Mouse (Mus musculus): ENCODE results near the gene Hist1h2ai. TPM values are rescaled to one million over a fixed set of nuclear protein-coding genes. Genes with fewer than 3 reads are reported as not detected.
A peak's percentile ranks its signal among the peaks of the same experiment; 100 is the strongest.
"Not testable (repeated sequence)": the region's sequence is repeated elsewhere in the genome, so short reads cannot be mapped to it uniquely, and the experiment has no call there.

Hist1h2ai gene
- polyA plus RNA-seq, 1 experiment from 2014 or later: 26.6 TPM

DNA sequence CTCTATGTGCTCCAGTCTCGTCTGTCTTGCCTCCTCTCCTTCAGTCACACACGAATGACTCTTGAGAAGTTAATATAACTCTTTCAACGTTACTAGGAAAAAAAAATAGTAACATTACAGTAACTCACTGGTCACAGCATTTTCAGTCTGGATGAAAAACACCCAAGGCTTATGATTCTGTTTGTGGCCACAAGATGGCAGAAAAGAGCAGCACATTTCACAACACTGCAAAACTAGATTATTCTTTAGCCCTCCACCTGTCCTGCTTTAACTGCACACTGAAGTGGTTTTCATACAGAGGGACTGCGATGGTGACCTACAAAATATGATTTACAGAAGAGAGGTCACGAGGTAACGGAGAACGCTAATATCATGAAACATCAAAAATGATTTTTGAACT is 1.5 kb upstream of the Hist1h2ai start:
- H3K9ac ChIP-seq (replicated peaks; ENCODE audit: low read length): peak overlapping the region; percentile 73
- peak overlapping the region; percentile 86 for H3K27ac ChIP-seq (replicated peaks; ENCODE audit: low read depth, low read length)
- H3K4me2 ChIP-seq (ENCODE audit: low read depth, low read length): peak overlapping the region; percentile 70
- no peaks in the 10 kb centered on the region for H3K36me3 ChIP-seq (replicated peaks; ENCODE audit: control insufficient read depth, insufficient read depth, low read depth, low read length)
- peak overlapping the region; percentile 50 for H3K4me3 ChIP-seq (ENCODE audit: low read depth, low read length)
- H3K27me3 ChIP-seq (ENCODE audit: control insufficient read depth, insufficient read depth, low read length): no peaks in the 10 kb centered on the region
- no peaks in the 10 kb centered on the region for H3K9me3 ChIP-seq (replicated peaks; ENCODE audit: control insufficient read depth, low read length)
- DNase-seq (ENCODE audit: low spot score): peak; percentile 81
- no peaks in the 10 kb centered on the region for H3K4me1 ChIP-seq (ENCODE audit: control insufficient read depth, insufficient read depth, low read length)
- no peak for ATAC-seq (replicated peaks; ENCODE audit: insufficient number of reproducible peaks, low FRiP score, low TSS enrichment, low read depth)
- WGBS: 1% methylated on average over 7 of the region's 7 CpGs

GRCm38 (mm10) chr13:21715131-21715863 is 925 bp upstream of the Hist1h2ai start:
- Histone ChIP-seq H3K9ac (replicated peaks; ENCODE audit: low read length) (peak overlapping the region; percentile 73), H3K27me3 (ENCODE audit: control insufficient read depth, insufficient read depth, low read length) (no peaks in the 10 kb centered on the region), H3K4me1 (ENCODE audit: control insufficient read depth, insufficient read depth, low read length) (no peaks in the 10 kb centered on the region), H3K9me3 (replicated peaks; ENCODE audit: control insufficient read depth, low read length) (no peaks in the 10 kb centered on the region), H3K4me3 (ENCODE audit: low read depth, low read length) (peak overlapping the region; percentile 50), H3K4me2 (ENCODE audit: low read depth, low read length) (peak overlapping the region; percentile 70), H3K36me3 (replicated peaks; ENCODE audit: control insufficient read depth, insufficient read depth, low read depth, low read length) (no peaks in the 10 kb centered on the region), H3K27ac (replicated peaks; ENCODE audit: low read depth, low read length) (peak overlapping the region; percentile 86)
- ATAC-seq (replicated peaks; ENCODE audit: insufficient number of reproducible peaks, low FRiP score, low TSS enrichment, low read depth) (no peak), DNase-seq (ENCODE audit: low spot score) (peak; percentile 58)
- 1% methylated on average over 21 of the region's 22 CpGs for WGBS

GRCm38 (mm10) chr13:21716540-21717391 is 544 bp downstream of the Hist1h2ai start:
- H3K4me1 ChIP-seq (ENCODE audit: control insufficient read depth, insufficient read depth, low read length); H3K27me3 ChIP-seq (ENCODE audit: control insufficient read depth, insufficient read depth, low read length); H3K9me3 ChIP-seq (replicated peaks; ENCODE audit: control insufficient read depth, low read length); H3K36me3 ChIP-seq (replicated peaks; ENCODE audit: control insufficient read depth, insufficient read depth, low read depth, low read length): not testable (repeated sequence)
- peak overlapping the region; percentile 96 for H3K27ac ChIP-seq (replicated peaks; ENCODE audit: low read depth, low read length)
- H3K4me2 ChIP-seq (ENCODE audit: low read depth, low read length): peak overlapping the region; percentile 82
- under 1% methylated on average over 9 of the region's 38 CpGs for WGBS
- DNase-seq (ENCODE audit: low spot score) (peak; percentile 71), ATAC-seq (replicated peaks; ENCODE audit: insufficient number of reproducible peaks, low FRiP score, low TSS enrichment, low read depth) (peak; percentile 3)
- H3K9ac ChIP-seq (replicated peaks; ENCODE audit: low read length): peak overlapping the region; percentile 85
- peak overlapping the region; percentile 50 for H3K4me3 ChIP-seq (ENCODE audit: low read depth, low read length)

GRCm38 (mm10) chr13:21717397-21718357 is 1.5 kb downstream of the Hist1h2ai start, which contains the start of gene Hist1h3h:
Hist1h3h (plus strand) TSS chr13:21717659.
- WGBS: under 1% methylated on average over 28 of the region's 56 CpGs
- Histone ChIP-seq H3K4me3 (ENCODE audit: low read depth, low read length) (peak within 1 kb of the TSS; percentile 50), H3K27ac (replicated peaks; ENCODE audit: low read depth, low read length) (peak within 1 kb of the TSS; percentile 96), H3K9ac (replicated peaks; ENCODE audit: low read length) (peak within 1 kb of the TSS; percentile 85), H3K4me2 (ENCODE audit: low read depth, low read length) (peak within 1 kb of the TSS; percentile 82)
- H3K9me3 ChIP-seq (replicated peaks; ENCODE audit: control insufficient read depth, low read length); H3K36me3 ChIP-seq (replicated peaks; ENCODE audit: control insufficient read depth, insufficient read depth, low read depth, low read length); H3K27me3 ChIP-seq (ENCODE audit: control insufficient read depth, insufficient read depth, low read length); H3K4me1 ChIP-seq (ENCODE audit: control insufficient read depth, insufficient read depth, low read length): not testable (repeated sequence)
- ATAC-seq (replicated peaks; ENCODE audit: insufficient number of reproducible peaks, low FRiP score, low TSS enrichment, low read depth) (peak; percentile 25), DNase-seq (ENCODE audit: low spot score) (peak; percentile 94)

- Histone ChIP-seq H3K27me3 (ENCODE audit: control insufficient read depth, insufficient read depth, low read length) (no peaks in the 10 kb centered on the region), H3K36me3 (replicated peaks; ENCODE audit: control insufficient read depth, insufficient read depth, low read depth, low read length) (no peaks in the 10 kb centered on the region), H3K4me3 (ENCODE audit: low read depth, low read length) (peak overlapping the region; percentile 50), H3K9me3 (replicated peaks; ENCODE audit: control insufficient read depth, low read length) (no peaks in the 10 kb centered on the region), H3K9ac (replicated peaks; ENCODE audit: low read length) (peak overlapping the region; percentile 78), H3K4me2 (ENCODE audit: low read depth, low read length) (peak overlapping the region; percentile 70), H3K4me1 (ENCODE audit: control insufficient read depth, insufficient read depth, low read length) (no peaks in the 10 kb centered on the region), H3K27ac (replicated peaks; ENCODE audit: low read depth, low read length) (peak overlapping the region; percentile 89)
- peak; percentile 55 for DNase-seq (ENCODE audit: low spot score)
- no peak for ATAC-seq (replicated peaks; ENCODE audit: insufficient number of reproducible peaks, low FRiP score, low TSS enrichment, low read depth)
- WGBS: 44% methylated on average over 4 of the region's 4 CpGs
Measured at GRCm38 (mm10) chr13:21718381-21719080, 2.3 kb downstream of the Hist1h2ai start.

DNA sequence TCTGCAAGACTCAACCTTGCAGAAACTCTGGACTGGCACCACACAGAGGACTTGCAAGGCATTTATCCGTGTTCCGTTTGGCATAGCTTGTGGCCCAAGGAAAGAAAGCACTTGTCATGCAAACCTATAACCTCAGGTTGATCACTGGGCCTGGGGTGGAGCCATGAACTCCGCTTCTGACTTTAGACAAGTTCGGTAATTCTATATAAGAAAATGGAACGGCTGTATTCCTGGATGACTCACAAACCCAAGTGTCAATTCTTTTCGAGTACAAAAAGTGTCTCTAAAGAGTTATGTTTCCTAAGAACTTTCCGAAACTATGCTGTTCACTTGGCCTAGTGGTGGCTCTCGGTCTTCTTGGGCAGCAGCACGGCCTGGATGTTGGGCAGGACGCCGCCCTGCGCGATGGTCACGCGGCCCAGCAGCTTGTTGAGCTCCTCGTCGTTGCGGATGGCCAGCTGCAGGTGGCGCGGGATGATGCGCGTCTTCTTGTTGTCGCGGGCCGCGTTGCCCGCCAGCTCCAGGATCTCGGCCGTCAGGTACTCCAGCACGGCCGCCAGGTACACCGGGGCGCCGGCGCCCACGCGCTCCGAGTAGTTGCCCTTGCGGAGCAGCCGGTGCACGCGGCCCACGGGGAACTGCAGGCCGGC is 5.0 kb downstream of the Hist1h2ai start:
- Histone ChIP-seq H3K4me3 (ENCODE audit: low read depth, low read length) (peak overlapping the region; percentile 31), H3K4me2 (ENCODE audit: low read depth, low read length) (peak overlapping the region; percentile 71), H3K9ac (replicated peaks; ENCODE audit: low read length) (peak overlapping the region; percentile 72), H3K27ac (replicated peaks; ENCODE audit: low read depth, low read length) (peak overlapping the region; percentile 92)
- 2% methylated on average over 13 of the region's 44 CpGs for WGBS
- H3K36me3 ChIP-seq (replicated peaks; ENCODE audit: control insufficient read depth, insufficient read depth, low read depth, low read length); ATAC-seq (replicated peaks; ENCODE audit: insufficient number of reproducible peaks, low FRiP score, low TSS enrichment, low read depth); H3K9me3 ChIP-seq (replicated peaks; ENCODE audit: control insufficient read depth, low read length); H3K4me1 ChIP-seq (ENCODE audit: control insufficient read depth, insufficient read depth, low read length); H3K27me3 ChIP-seq (ENCODE audit: control insufficient read depth, insufficient read depth, low read length): not testable (repeated sequence)
- DNase-seq (ENCODE audit: low spot score): peak; percentile 54

Measured in embryonic facial prominence, embryonic 11.5 days (tissue).